Mouse (Mus musculus): ENCODE results near the gene Amn1.
A peak's percentile ranks its signal among the peaks of the same experiment; 100 is the strongest.
"Not testable (repeated sequence)": the region's sequence is repeated elsewhere in the genome, so short reads cannot be mapped to it uniquely, and the experiment has no call there.

Amn1 gene

GRCm38 (mm10) chr6:149154116-149155030, 34.1 kb downstream of the Amn1 start:
- DNase-seq, result no peak

DNA sequence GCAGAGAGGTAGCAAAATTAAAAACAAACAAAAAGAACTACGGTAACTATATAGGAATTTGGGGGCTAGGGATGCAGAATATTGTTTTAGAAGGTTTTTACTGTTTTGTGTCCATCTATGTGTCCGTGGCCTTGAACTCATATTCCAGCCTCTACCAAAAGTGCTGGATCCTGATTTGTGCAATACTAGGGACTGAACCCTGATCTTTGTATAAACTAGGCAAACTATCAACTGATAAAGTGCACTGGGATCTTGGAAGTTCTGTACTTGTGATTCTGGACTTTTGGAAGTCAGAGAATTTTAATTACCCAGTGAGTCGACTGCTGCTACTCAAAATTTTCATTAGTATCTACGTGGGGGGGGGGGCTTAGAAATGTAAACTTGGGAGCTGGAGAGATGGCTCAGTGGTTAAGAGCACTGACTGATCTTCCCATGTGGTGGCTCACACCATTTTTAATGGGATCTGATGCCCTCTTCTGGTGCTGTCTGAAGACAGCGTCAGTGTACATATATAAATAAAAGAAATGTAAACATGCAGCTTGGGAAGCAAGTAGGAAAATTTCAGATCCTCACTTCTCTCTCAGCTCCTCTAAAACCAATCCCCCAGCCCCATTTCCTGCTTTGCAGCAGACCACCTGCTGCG, 34.9 kb downstream of the Amn1 start:
- no peak for DNase-seq

DNA sequence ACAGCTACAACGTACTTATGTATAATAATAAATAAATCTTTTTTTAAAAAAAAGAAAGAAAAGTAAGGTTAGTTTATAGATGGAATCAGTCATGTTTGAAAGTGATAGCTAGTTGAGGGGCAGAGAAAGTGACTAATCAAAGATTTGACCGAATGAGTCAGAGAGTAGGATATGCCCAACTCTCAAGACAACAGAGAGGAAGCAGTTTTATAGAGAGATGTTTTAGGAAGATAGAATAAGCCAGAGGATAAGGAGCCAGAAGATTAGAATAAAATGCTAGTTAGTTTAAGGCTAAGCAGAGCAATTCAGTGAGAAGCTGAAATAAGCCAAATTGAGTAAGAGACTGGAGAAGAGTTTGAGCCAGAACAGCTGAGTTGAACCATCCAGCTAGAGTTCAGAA, 36.4 kb downstream of the Amn1 start:
- no peak for DNase-seq

DNA sequence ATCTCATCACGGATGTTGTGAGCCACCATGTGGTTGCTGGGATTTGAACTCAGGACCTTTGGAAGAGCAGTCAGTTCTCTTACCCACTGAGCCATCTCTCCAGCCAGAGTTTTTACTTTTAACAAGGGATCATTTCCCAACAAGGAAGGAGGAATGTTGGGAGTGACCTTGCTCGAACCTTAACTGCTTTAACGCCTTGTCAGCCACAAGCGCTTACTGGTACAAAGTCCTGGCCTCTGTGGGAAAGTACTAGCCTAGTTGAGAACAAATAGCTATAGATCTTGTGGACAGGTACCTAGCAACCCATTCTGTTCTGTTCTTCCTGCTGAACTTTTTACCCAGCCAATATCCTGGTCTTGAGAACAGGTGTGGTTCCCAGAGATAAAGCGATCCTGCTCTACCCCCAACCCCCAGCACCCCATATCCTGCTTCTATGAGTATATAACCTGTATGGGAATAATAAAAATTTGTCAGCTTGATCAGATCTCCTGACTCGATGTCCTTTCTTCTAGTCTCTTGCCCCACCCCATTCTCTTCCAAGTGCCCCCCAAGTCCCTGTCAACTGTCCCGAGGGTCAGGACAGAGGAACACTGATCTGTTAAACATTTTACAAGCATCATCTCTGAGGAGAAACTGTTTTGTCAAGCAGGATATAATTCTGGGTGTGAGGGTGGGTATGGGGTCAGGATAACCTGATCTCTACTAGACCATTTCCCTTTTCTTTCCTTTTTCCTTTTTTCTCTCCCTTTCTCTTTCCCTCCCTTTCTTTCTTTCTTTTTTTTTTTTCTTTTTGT, 39.9 kb downstream of the Amn1 start:
- DNase-seq, result no peak

DNA sequence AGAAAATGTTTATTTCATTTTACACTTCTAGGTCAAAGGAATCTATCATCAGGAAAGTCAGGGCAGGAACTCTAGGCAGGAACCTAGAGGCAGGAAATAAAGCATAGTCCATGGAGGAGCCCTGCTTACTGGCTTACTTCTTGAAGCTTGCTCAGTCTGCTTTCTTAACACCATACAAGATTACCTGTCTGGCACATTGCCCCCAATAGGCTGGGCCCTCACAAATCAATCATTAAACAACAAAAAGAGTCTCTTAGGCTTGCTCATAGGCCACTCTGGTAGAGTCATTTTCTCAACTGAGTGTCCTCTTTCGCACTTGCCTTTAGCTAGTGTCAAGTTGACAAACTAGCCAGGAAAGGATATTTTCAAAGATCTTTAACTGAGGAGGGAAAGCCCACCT, 43.4 kb downstream of the Amn1 start:
- DNase-seq, result no peak

GRCm38 (mm10) chr6:149141393-149142173, 46.9 kb downstream of the Amn1 start:
- peak; percentile 60 for DNase-seq

GRCm38 (mm10) chr6:149139471-149139870, 49.0 kb downstream of the Amn1 start, which contains the start of gene Etfbkmt:
Gene Etfbkmt, plus strand, starts transcription at chr6:149139849.
- DNase-seq, result no peak

DNA sequence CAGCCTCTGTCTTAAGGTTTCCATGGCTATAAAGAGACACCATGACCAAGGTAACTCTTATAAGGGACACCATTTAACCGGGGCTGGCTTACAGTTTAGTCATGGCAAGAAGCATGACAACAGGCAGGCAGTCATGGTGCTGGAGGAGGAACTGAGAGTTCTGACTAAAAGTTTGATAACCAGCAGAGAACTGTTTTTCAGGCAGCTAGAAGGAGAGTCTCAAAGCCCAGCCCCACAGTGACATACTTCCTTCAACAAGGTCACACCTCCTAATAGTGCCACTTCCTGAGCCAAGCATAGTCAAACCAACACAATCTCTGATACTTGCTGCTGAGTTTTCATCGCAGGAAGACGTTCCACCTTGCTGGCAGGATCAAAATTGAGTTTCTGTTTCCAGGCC, 49.5 kb downstream of the Amn1 start:
- no peak for DNase-seq

DNA sequence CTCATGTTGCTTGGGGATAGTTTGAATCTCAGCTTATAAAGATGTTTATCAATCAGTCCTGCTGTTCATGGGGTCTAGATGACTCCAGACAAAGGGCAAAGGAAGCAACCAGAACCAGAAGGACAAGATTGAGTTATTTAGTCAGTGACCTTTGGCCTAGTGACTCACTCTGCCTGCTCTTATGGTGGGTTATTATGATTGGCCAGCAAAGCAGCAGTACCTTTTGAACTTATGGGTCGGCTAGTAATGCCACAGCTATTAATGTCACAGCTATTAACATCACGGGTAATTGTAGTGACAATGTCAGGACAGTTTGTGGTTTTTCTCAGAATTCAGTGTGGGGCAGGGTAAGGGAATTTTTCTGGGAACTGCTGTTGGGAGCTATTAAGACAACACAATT, 50.6 kb downstream of the Amn1 start:
- DNase-seq, result no peak

DNA sequence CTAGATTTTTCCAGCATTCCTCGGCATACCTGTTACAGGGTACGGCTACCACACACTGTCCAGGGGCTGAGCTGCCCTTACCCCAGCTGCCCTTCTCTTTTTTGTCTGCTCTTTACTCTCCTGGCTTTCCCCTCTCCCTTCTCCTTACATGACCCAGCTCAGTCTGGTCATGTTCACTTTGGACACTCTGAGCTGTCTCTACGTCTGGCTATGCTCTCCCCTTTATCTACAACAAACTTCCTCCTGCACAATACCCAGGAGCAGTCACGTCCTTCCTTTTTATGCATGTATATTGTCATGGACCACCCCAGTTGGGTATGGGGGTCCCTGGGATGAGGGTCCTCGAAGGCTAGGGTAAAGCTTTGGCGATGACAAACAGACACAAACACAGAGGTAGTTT, 52.9 kb downstream of the Amn1 start:
- no peak for DNase-seq

- no peak for DNase-seq
Observed at GRCm38 (mm10) chr6:149134391-149135150, 53.9 kb downstream of the Amn1 start.

DNA sequence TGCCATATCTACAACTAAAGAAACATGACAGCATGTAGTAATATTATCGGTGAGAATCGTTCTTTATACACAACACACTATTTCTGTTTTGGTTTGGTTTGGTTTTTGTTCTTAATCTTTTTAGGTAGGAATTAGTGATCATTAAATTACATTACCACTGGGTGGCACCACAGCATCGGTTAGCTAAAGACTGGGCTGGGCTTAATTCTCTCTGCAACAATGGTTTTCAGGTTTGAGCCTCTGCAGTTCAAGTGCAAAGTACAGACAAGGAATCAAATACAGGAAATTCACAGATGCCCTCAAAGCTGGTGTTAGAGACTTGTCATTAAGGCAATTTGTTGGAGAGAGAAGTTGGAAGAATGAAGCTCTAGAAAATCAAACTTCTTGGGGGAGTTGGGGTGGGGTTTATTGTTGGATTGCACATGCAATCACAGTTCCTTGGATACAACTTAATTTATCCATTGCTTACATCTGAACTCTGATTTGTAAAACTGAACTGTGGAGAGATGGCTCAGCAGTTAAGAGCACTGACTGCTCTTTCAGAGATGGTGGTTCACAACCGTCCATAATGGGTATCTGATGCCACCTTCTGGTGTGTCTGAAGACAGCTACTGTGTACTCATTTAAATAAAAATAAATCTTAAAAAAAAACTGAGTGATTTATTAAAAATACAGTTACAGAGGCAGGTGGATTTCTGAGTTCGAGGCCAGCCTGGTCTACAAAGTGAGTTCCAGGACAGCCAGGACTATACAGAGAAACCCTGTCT, 56.0 kb downstream of the Amn1 start:
- DNase-seq, result peak; percentile 42

DNA sequence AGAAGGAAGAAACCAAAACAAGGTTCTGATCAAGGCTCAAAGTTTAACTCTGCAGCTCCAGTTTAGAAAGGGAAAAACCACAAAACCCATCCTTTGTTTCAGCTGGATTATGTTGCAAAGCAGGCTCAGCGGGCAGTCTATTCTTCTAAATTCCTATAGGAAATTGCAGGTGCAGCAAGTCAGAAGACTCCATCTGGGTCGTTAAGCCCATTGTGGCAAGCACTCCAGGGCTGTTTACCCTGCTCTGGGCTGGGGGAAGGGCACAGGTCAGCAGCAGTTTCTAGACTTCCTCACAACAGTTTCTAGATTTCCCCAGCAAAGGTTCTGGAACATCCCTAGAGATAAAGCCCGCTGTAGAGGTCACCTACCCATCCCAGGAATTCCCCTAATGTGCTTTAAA, 57.4 kb downstream of the Amn1 start:
- no peak for DNase-seq

DNA sequence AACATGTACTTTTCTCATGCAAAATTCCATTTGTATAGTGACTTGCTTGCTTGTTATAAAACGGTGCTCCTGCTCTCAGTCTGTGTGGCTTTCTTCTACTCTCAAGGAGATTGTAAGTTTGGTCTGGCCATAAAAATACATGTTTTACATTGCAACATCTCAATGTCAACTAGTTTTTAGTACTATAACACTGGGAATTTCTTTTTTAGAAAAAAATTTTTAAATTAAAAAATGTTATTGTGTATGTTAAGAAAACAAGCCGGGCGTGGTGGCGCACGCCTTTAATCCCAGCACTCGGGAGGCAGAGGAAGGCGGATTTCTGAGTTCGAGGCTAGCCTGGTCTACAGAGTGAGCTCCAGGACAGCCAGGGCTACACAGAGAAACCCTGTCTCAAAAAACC, 58.6 kb downstream of the Amn1 start, which contains the start of gene Gm10203:
Gm10203 (plus strand) TSS at position 301 of the 400 bp plus-strand sequence.
- DNase-seq, result not testable (repeated sequence)

GRCm38 (mm10) chr6:149126675-149127074, 61.8 kb downstream of the Amn1 start:
- DNase-seq, result peak; percentile 28

DNA sequence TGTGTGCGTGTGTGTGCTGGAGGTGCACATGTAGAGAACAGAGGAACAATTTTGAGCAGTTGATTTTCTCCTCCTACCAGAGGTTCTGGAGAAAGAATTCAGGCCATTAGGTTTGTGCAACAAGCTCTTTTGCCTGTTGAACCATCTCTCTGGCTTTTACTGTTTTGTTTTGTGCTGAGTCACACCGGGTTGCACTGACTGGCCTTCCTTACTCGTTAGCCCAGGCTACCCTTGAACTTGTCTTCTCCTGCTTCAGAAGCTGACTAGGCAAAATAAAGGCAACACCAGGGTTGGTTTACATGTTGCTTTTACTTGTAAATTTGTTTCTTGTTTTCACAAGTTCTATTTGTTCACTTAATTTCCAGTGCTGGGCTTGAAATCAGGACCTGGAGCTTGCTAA, 65.5 kb downstream of the Amn1 start:
- DNase-seq, result no peak

GRCm38 (mm10) chr6:149119853-149120252, 68.7 kb downstream of the Amn1 start:
- DNase-seq, result peak; percentile 88

- no peak for DNase-seq
Observed at GRCm38 (mm10) chr6:149118935-149119334, 69.6 kb downstream of the Amn1 start.

GRCm38 (mm10) chr6:149116992-149117391, 71.5 kb downstream of the Amn1 start:
- no peak for DNase-seq

DNA sequence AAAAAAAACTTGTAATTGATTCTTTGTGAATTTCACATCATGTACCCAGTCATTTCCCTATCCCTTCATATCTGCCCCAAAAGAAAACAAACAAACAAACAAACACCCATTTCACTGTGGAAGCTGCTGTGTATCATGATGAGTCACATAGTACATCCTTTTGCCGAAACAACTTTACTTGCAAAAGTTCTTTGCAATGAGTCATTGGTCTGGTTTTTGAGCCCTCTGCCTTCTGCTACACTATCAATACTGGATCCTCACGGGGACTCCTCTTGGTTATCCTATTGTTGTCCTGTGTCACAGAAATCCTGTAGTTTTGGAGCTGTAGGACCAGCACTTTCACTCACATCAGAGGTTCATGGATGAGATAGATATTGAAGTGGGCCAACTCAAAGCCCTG, 79.6 kb downstream of the Amn1 start:
- DNase-seq, result no peak

GRCm38 (mm10) chr6:149107615-149108014, 80.9 kb downstream of the Amn1 start:
- no peak for DNase-seq

Measured in cerebellum, adult 9-10 months (tissue).